Mouse (Mus musculus) kidney, embryonic 15.5 days (tissue): ENCODE measurements at regions not wholly inside any gene's neighbourhood (a gene's known extent, or its start where the extent isn't known, plus 50 kb on each side); places are given as distances from the start of the nearest gene placed in this dataset.
"Not testable (repeated sequence)": the region's sequence is repeated elsewhere in the genome, so short reads cannot be mapped to it uniquely, and the experiment has no call there.

Experiments used
- ATAC-seq: fragments of 200-750 bp; cut with Nextera tagmentation; replicated peaks from 2 replicates; pipeline ENCODE4 v1.8.0; 2017; ENCODE audit warnings: moderate TSS enrichment; ENCODE audit not compliant: low FRiP score
- H3K27ac ChIP-seq: fragments of 300-500 bp; sonication (generic); 2 replicates; pipeline ENCODE4 v1.5.1; 2015; ENCODE audit warnings: mild to moderate bottlenecking, inconsistent platforms
- H3K27me3 ChIP-seq: fragments of 300-500 bp; sonication (generic); 2 replicates; pipeline ENCODE4 v1.6.1; 2015; ENCODE audit warnings: inconsistent platforms
- H3K36me3 ChIP-seq: fragments of 300-500 bp; sonication (generic); 2 replicates; pipeline ENCODE4 v1.6.1; 2015; ENCODE audit warnings: inconsistent platforms
- H3K4me1 ChIP-seq: fragments of 300-500 bp; sonication (generic); 2 replicates; pipeline ENCODE4 v1.6.1; 2015; ENCODE audit warnings: inconsistent platforms
- H3K4me2 ChIP-seq: fragments of 300-500 bp; sonication (generic); 2 replicates; pipeline ENCODE4 v1.6.1; 2015; ENCODE audit warnings: moderate library complexity, mild to moderate bottlenecking, inconsistent platforms
- H3K4me3 ChIP-seq: fragments of 300-500 bp; sonication (generic); replicated peaks from 2 replicates; pipeline ENCODE4 v1.5.1; 2015; ENCODE audit warnings: mild to moderate bottlenecking, inconsistent platforms
- H3K9ac ChIP-seq: fragments of 300-500 bp; sonication (generic); 2 replicates; pipeline ENCODE4 v1.6.1; 2015; ENCODE audit warnings: mild to moderate bottlenecking, inconsistent platforms
- H3K9me3 ChIP-seq: fragments of 300-500 bp; sonication (generic); replicated peaks from 2 replicates; pipeline ENCODE4 v1.6.1; 2016; ENCODE audit warnings: inconsistent platforms
- WGBS: fragments of 180-500 bp; shearing (Covaris S2); methylation state at CpG from one replicate; pipeline ENCODE4 v1.1.7; 2015; ENCODE audit warnings: mixed read lengths; 5-methylcytosine and 5-hydroxymethylcytosine counted together

DNA sequence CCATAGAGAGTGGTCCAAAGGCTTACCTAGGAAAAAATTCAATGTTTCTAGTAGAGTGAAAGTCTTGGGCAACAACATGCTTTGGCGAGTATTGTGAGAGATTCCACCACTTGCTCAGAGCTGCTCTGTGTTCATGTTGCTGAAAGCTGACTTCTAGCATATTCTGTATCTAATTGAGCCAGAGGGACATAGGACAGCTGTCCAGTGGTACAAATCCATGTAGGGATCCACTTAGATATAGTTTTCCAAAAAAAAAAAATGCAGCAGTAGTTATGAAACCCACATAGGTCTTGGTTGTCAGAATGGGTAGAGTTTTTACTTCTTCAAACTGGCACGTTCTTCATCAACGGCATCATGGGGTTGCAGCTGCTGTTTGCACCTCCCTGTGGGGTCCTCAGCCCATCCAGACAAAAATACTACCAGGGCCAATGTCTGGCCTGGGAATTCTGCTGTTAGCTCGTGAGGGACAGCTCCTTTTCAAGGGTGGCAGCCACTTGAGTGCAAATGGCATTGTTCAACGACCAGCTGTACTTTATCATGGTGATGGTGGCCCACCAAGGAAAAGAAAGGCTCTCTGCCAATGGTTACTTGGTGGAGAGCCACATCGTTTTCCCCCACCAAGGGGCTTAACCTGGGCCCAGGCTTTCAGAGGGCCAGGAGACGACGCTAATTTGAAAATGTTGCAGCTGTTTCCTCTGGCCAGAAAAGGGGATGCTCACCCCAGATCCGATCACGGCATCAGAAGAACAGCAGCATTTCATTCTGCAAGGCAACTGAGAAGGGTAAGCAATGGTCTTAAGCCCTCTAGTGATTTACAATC lies 181.4 kb downstream of the Cdca7 start:
- H3K9me3 ChIP-seq = no peaks in the 10 kb centered on the region
- H3K27me3 ChIP-seq = no peaks in the 10 kb centered on the region
- 44% methylated on average over 10 of the region's 10 CpGs for WGBS
- H3K36me3 ChIP-seq = no peaks in the 10 kb centered on the region
- no peak overlapping the region for H3K4me2 ChIP-seq
- H3K27ac ChIP-seq = 0 out of 2 replicates have a peak overlapping the region, but pooled peaks have one; percentile 22
- no peak overlapping the region for H3K4me3 ChIP-seq
- 0 out of 2 replicates have a peak, but pooled peaks cover 6% of the 10 kb centered on the region for H3K4me1 ChIP-seq
- ATAC-seq = no peak
- H3K9ac ChIP-seq = no peak overlapping the region

DNA sequence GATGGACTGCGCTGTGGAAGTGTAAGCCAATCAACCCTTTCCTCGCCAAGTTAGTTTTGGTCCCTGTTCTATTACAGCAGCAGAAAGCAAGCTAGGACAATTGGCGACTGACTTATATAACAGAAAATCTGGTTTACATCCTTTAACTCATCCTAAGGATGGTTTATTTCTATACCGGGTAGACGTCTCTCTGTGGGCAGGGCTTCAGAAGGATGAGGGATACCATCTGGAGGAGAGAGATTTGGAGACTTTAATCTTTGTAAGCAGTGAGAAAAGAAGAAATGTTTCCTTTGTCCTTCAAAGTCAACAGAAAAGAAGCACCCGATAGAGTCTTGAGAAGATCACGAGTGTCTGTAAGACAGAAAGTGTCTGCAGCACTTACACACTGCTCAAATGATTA lies 186.4 kb downstream of the Cdca7 start:
- 73% methylated on average over 7 of the region's 7 CpGs for WGBS
- Histone ChIP-seq H3K27ac (no peak overlapping the region), H3K27me3 (no peaks in the 10 kb centered on the region), H3K4me1 (0 out of 2 replicates have a peak, but pooled peaks cover 5% of the 10 kb centered on the region), H3K4me3 (no peak overlapping the region), H3K36me3 (no peaks in the 10 kb centered on the region), H3K9me3 (no peaks in the 10 kb centered on the region), H3K9ac (no peak overlapping the region), H3K4me2 (no peak overlapping the region)
- ATAC-seq = no peak

DNA sequence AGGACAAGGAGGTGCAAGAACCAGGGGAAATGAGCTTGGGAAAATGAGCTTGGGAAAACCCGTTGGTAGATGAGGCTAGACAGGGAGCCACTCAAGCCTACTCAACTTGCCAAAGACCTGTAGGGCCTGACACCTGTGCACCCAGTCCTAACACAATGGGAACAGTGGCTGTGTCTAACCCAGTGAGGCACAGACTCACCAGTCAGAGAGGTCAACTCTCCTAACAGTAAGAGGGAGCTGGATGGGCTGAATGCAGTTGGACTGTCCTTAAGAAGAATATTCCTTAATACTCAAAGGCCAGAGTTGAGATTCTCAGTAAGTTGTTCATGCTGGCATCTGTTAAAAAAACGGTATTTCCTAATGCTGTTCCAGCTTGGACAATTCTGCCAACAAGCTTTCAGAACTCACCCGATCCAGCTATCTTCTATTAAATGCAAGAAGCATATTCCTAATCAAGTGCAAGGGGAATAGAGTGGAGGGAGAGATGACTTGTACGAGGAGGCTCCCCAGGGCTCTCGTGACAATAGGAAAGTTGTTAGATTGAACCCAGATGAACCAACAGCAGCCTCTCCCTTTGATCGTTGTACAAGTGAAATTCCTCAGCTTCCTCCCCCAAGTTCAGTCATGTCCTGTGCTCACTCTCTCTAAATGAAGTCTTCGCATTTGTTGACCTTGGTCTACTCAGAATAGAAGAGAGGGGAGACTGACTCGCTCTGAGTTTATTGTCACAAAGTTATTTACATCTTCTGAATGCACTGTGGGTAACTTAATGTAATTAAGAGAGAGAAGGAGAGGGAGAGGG lies 187.2 kb downstream of the Cdca7 start:
- H3K4me1 ChIP-seq = no peaks in the 10 kb centered on the region
- 62% methylated on average over 8 of the region's 8 CpGs for whole genome bisulfite sequencing
- H3K27ac ChIP-seq = no peak overlapping the region
- no peaks in the 10 kb centered on the region for H3K27me3 ChIP-seq
- no peak overlapping the region for H3K9ac ChIP-seq
- ATAC-seq = no peak
- H3K4me2 ChIP-seq = no peak overlapping the region
- H3K36me3 ChIP-seq = no peaks in the 10 kb centered on the region
- H3K9me3 ChIP-seq = no peaks in the 10 kb centered on the region
- no peak overlapping the region for H3K4me3 ChIP-seq

DNA sequence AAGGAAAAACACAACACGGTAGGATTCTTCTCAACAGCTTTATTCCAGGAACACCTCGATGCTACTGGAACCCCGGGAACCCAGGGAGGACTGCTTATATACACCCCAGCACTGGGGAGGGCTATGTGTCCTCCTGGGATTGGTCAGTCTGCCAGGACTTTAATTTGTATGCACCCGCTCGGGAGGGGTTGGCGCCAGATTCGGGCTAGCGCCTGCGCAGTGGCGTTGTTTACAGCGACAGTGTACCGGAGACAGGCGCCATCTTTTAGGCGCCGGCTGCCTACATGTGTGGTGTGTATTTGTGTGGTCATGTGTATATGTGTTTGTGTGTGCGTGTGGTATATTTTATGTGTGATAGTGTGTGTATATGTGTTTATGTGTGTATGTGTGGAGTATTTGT lies 191.4 kb downstream of the Cdca7 start:
- ATAC-seq, H3K4me3 ChIP-seq, H3K4me1 ChIP-seq, H3K27ac ChIP-seq, H3K27me3 ChIP-seq, H3K9me3 ChIP-seq, H3K4me2 ChIP-seq, H3K9ac ChIP-seq, H3K36me3 ChIP-seq: not testable (repeated sequence)
- 94% methylated on average over 16 of the region's 16 CpGs for WGBS

DNA sequence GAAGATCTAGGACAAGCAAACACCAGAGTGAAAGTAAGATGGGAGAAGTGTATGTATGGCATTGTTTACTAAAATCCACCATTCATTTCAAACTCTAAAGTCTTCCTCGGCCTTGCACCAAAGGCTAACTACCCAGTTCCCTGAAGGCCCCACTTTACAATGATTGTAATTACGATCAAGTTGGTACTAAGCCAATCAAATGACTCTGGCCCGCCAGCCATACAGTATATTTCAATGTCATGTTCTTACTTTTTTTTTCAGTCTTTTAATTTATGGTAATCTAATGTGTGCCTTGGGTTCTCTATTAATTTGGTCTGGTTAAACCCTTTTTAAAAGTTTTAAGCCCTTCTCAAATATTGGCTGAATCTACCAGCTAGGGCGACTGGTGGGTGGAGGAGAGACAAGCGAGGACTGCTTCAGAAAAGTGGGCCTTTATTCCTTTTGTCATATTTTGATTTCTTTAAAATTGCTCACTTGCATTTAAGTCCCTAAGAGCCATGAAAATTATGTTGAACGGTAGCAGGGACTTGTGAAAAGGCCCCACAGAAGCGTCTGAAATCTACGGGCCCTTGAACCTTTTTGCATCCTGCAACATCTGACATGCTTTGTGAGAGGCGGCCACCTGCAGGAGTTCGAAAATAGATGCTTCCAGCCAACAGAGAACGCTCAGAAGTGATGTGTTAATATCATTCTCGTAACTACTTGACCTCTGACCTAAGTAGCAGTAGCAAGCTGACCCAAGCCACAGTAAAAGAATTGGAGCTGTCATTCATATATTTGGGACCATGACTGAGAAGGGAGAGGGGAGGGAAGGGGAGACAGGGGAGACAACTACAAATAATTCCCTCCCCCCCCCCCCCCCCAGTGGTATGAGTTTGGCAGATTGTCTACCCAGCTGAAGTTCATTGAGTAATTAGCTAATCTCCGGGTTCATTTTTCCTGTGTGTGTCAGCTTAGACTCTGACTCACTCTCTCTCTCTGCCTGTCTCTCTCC lies 197.2 kb downstream of the Cdca7 start:
- no peaks in the 10 kb centered on the region for H3K9me3 ChIP-seq
- no peaks in the 10 kb centered on the region for H3K27me3 ChIP-seq
- ATAC-seq = 0 out of 2 replicates have a peak, but pooled peaks have one; percentile 33
- H3K9ac ChIP-seq = no peak overlapping the region
- H3K4me3 ChIP-seq = no peak overlapping the region
- peaks cover 15% of the 10 kb centered on the region for H3K4me1 ChIP-seq
- H3K4me2 ChIP-seq = no peak overlapping the region
- 43% methylated on average over 13 of the region's 13 CpGs for WGBS
- no peaks in the 10 kb centered on the region for H3K36me3 ChIP-seq
- H3K27ac ChIP-seq = peak overlapping the region; percentile 48; the same call in 1 of the 2 replicates

DNA sequence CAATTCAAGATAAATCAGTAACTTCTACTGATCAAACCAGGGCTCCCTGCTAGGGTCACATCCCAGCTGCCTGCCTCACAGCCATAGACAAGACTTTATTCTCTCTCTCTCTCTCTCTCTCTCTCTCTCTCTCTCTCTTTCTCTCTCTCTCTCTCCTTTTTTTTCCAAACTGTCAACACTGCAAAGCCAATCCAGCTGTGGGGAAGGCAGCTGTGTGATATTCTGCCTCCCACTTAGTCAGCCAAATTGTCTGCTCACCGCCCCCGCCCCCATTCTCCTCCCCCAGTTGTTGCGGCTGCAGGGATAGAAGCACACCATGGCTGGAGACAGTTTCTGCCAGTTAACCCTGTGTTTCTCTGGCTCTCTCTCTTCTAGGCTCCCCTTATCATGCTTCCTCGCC lies 198.3 kb downstream of the Cdca7 start:
- H3K4me1 ChIP-seq = peaks cover 15% of the 10 kb centered on the region
- H3K4me2 ChIP-seq = peak overlapping the region; percentile 31
- no peaks in the 10 kb centered on the region for H3K27me3 ChIP-seq
- H3K27ac ChIP-seq = peak overlapping the region; percentile 59
- H3K36me3 ChIP-seq = no peaks in the 10 kb centered on the region
- peak; percentile 77 for ATAC-seq
- WGBS = 12% methylated on average over 4 of the region's 4 CpGs
- no peak overlapping the region for H3K9ac ChIP-seq
- no peak overlapping the region for H3K4me3 ChIP-seq
- no peaks in the 10 kb centered on the region for H3K9me3 ChIP-seq

DNA sequence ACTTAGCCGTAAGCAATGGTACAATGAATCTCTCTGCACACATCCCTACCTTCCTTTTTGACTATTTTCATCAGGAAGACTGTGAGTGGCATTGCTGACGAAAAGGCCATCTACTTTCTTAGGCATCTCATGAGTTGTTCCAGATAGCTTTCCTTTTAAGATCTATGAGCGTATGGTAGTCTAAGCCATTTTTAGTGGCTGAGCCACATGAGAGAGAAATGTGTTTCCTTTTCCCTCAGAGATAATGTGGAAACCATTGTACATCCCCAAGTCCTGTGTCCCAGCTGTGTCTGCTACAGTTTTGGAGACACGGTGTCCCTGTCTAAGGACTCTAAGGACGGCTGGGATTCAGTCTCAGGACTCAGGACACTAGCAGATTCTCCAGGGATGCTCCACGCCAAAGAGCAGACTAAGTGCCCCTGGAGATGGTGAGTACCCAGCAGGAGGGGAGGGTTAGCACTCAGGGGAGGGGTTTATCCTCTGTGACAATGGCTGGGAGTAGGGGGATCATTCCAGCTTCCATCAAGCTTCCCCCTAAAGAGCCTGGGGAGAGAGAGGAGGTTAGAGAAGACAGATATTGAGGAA lies 199.0 kb downstream of the Cdca7 start:
- H3K4me2 ChIP-seq = no peak overlapping the region
- 64% methylated on average over 6 of the region's 6 CpGs for WGBS

DNA sequence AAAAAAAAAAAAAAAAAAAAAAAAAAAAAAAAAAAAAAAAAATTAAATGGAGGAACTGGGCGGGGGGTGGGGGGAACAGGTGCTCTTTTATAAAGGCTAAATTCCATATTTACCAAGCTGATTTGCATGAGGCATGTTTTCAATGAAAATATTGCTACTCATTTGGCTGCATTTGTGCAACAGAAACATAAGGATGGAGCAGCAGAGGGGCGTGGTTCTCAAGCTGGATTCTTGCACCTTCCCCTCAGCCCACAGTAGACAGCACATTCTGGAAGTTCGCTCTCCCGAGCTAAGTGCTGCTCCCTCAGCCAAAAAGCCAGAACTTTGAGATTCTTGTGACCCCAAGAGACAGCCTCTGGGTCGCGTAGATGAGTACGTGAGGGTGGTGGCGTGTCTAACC lies 201.8 kb downstream of the Cdca7 start:
- no peak for ATAC-seq
- Histone ChIP-seq H3K27ac (no peak overlapping the region), H3K9ac (no peak overlapping the region), H3K4me3 (no peak overlapping the region), H3K27me3 (no peaks in the 10 kb centered on the region), H3K4me2 (no peak overlapping the region), H3K9me3 (no peaks in the 10 kb centered on the region), H3K36me3 (no peaks in the 10 kb centered on the region), H3K4me1 (peaks cover 15% of the 10 kb centered on the region)
- 83% methylated on average over 8 of the region's 8 CpGs for WGBS

More for the DNA sequence above, 199.0 kb downstream of the Cdca7 start:
- Histone ChIP-seq H3K4me1 (peaks cover 15% of the 10 kb centered on the region), H3K27ac (peak overlapping the region; percentile 59), H3K9ac (no peak overlapping the region), H3K4me3 (no peak overlapping the region), H3K27me3 (no peaks in the 10 kb centered on the region), H3K36me3 (no peaks in the 10 kb centered on the region), H3K9me3 (no peaks in the 10 kb centered on the region)
- no peak for ATAC-seq

DNA sequence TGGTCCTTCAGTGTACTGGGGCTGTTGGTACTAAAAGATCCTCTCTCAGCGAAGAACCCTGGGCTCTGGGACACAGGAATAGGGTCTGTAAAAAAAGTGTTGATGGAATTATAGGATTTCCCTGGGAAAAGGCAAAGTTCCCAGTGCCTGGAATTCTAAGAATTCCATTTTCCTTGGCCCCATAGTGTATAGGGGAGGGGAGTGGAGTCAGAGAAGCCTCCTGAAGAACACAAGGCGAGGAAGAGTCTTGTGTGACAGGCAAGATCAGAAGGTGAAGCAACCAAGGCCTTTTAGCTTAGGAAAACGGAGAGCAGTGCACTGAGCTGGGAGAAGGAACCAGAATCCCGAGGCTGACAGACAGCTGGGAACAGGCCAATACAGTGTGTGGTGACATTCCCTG lies 212.1 kb downstream of the Cdca7 start:
- H3K9me3 ChIP-seq = peaks cover 15% of the 10 kb centered on the region; the same call in 1 of the 2 replicates
- whole genome bisulfite sequencing = 57% methylated on average over 4 of the region's 4 CpGs
- no peak overlapping the region for H3K9ac ChIP-seq
- H3K27ac ChIP-seq = no peak overlapping the region
- H3K27me3 ChIP-seq = no peaks in the 10 kb centered on the region
- H3K4me3 ChIP-seq = no peak overlapping the region
- no peak overlapping the region for H3K4me2 ChIP-seq
- 0 out of 2 replicates have a peak, but pooled peaks cover 7% of the 10 kb centered on the region for H3K4me1 ChIP-seq
- H3K36me3 ChIP-seq = no peaks in the 10 kb centered on the region; the same call in 1 of the 2 replicates
- ATAC-seq = no peak

DNA sequence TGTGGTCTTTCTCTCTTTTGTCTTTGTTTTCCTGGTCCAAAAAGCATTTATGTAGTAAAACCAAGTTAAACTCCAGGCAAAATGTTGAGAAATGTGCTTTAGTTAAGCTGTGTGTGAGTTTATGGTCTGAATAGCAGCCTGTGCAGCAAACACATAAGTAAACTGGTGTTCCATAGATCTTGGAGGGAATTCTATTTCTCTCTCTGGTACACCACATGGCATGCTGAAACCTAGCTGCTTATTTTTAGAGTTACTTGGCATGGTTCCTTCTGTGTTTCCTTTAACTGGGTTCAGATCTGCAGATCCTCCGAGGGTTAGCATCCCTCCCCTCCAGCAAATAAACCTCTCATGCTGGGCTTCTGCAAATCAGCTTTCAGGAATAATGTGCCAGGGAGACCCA lies 225.1 kb downstream of the Cdca7 start:
- no peaks in the 10 kb centered on the region for H3K36me3 ChIP-seq
- no peak overlapping the region for H3K27ac ChIP-seq
- no peak overlapping the region for H3K9ac ChIP-seq
- 60% methylated on average over 1 of the region's 1 CpGs for WGBS
- ATAC-seq = no peak
- no peaks in the 10 kb centered on the region for H3K9me3 ChIP-seq
- 0 out of 2 replicates have a peak, but pooled peaks cover 3% of the 10 kb centered on the region for H3K4me1 ChIP-seq
- peaks cover 11% of the 10 kb centered on the region; the same call in 1 of the 2 replicates for H3K27me3 ChIP-seq
- H3K4me3 ChIP-seq = no peak overlapping the region
- no peak overlapping the region for H3K4me2 ChIP-seq

DNA sequence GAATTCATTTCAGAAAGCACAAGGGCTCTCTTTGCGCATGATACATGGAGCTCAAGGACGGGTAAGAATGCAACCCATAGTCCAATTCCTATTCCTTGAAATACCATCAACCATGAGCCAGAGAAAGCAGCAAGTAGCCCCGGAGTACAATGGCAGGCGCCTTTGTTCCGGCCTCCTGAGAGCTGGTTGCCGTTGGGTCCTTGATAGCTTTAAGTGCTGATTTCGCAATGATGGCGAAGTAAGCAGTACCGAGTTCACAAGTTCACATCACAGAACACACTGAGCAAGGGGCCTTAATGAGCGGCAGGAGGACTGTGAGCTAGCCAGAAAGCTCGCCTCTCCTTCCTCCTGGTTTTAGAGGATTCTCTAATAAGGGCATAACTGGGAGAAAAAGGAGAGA lies 227.3 kb downstream of the Cdca7 start:
- no peaks in the 10 kb centered on the region for H3K9me3 ChIP-seq
- no peaks in the 10 kb centered on the region for H3K36me3 ChIP-seq
- H3K4me1 ChIP-seq = 0 out of 2 replicates have a peak, but pooled peaks cover 3% of the 10 kb centered on the region
- no peak overlapping the region for H3K4me2 ChIP-seq
- ATAC-seq = no peak
- no peak overlapping the region for H3K27ac ChIP-seq
- peaks cover 12% of the 10 kb centered on the region; the same call in 1 of the 2 replicates for H3K27me3 ChIP-seq
- H3K4me3 ChIP-seq = no peak overlapping the region
- no peak overlapping the region for H3K9ac ChIP-seq
- 86% methylated on average over 11 of the region's 11 CpGs for WGBS
